Mouse (Mus musculus): ENCODE measurements around the gene Gramd4. TPM values are rescaled to one million over a fixed set of nuclear protein-coding genes. Genes with fewer than 3 reads are reported as not detected.
A peak's percentile ranks its signal among the peaks of the same experiment; 100 is the strongest.
"Not testable (repeated sequence)": the region's sequence is repeated elsewhere in the genome, so short reads cannot be mapped to it uniquely, and the experiment has no call there.

The Gramd4 gene
- total RNA-seq, 4 experiments from 2014 or later: 24.1 to 30.9 (median 29.9) TPM

- DNase-seq (ENCODE audit: low spot score in 2 of 2): no peak
Measured at GRCm38 (mm10) chr15:86051152-86051551, 6.3 kb upstream of the Gramd4 start.

- DNase-seq (ENCODE audit: low spot score in 2 of 2): no peak
Measured at GRCm38 (mm10) chr15:86051878-86052478, 5.5 kb upstream of the Gramd4 start.

- peak; percentile 69 to 89 for DNase-seq (ENCODE audit: low spot score in 2 of 2)
Measured at GRCm38 (mm10) chr15:86053890-86054536, 3.5 kb upstream of the Gramd4 start.

- DNase-seq (ENCODE audit: low spot score in 2 of 2): not testable (repeated sequence)
Measured at GRCm38 (mm10) chr15:86054861-86055260, 2.6 kb upstream of the Gramd4 start.

GRCm38 (mm10) chr15:86056221-86056760 is 1.2 kb upstream of the Gramd4 start:
- no peak for DNase-seq (ENCODE audit: low spot score in 2 of 2)

- no peak for DNase-seq (ENCODE audit: low spot score in 2 of 2)
Measured at GRCm38 (mm10) chr15:86057908-86058307, 413 bp downstream of the Gramd4 start.

GRCm38 (mm10) chr15:86058394-86058915 is 960 bp downstream of the Gramd4 start:
- DNase-seq (ENCODE audit: low spot score in 2 of 2): peak; percentile 77 to 83

- DNase-seq (ENCODE audit: low spot score in 2 of 2): no peak
Measured at GRCm38 (mm10) chr15:86058931-86059834, 1.7 kb downstream of the Gramd4 start.

GRCm38 (mm10) chr15:86059835-86060380 is 2.4 kb downstream of the Gramd4 start:
- DNase-seq (ENCODE audit: low spot score in 2 of 2): no peak

- no peak for DNase-seq (ENCODE audit: low spot score in 2 of 2)
Measured at GRCm38 (mm10) chr15:86060581-86060980, 3.1 kb downstream of the Gramd4 start.

- no peak for DNase-seq (ENCODE audit: low spot score in 2 of 2)
Measured at GRCm38 (mm10) chr15:86061221-86061620, 3.7 kb downstream of the Gramd4 start.

- no peak for DNase-seq (ENCODE audit: low spot score in 2 of 2)
Measured at GRCm38 (mm10) chr15:86061848-86062481, 4.5 kb downstream of the Gramd4 start.

GRCm38 (mm10) chr15:86064191-86064849 is 6.8 kb downstream of the Gramd4 start:
- no peak for DNase-seq (ENCODE audit: low spot score in 2 of 2)

- no peak for DNase-seq (ENCODE audit: low spot score in 2 of 2)
Measured at GRCm38 (mm10) chr15:86064850-86065229, 7.3 kb downstream of the Gramd4 start.

- DNase-seq (ENCODE audit: low spot score in 2 of 2): no peak
Measured at GRCm38 (mm10) chr15:86065367-86065766, 7.9 kb downstream of the Gramd4 start.

GRCm38 (mm10) chr15:86066836-86067580 is 9.5 kb downstream of the Gramd4 start:
- DNase-seq (ENCODE audit: low spot score in 2 of 2): no peak

GRCm38 (mm10) chr15:86067581-86067910 is 10.1 kb downstream of the Gramd4 start:
- DNase-seq (ENCODE audit: low spot score in 2 of 2): no peak

GRCm38 (mm10) chr15:86067941-86068495 is 10.5 kb downstream of the Gramd4 start:
- no peak for DNase-seq (ENCODE audit: low spot score in 2 of 2)

GRCm38 (mm10) chr15:86069011-86069791 is 11.7 kb downstream of the Gramd4 start:
- DNase-seq (ENCODE audit: low spot score in 2 of 2): no peak
